In genomic region chr10:122782755-122783154, GRCm38 (mm10) we compare ENCODE assay signal across 8 mouse cellular contexts.
DNase-seq lines count a peak whose midpoint lies in the region; ATAC-seq and TF ChIP-seq lines count a peak whose summit lies in the region.

No protein-coding gene starts in this region.

- no peaks in the 10 kb centered on the region for H3K9me3 ChIP-seq in forebrain, embryonic 10.5 days
- no peaks in the 10 kb centered on the region for H3K9me3 ChIP-seq in forebrain, embryonic 12.5 days
- H3K9me3 ChIP-seq in heart, embryonic 12.5 days (replicated peaks): no peaks in the 10 kb centered on the region
- H3K9me3 ChIP-seq in kidney, postnatal 0 days (replicated peaks; ENCODE audit: low read length): no peaks in the 10 kb centered on the region
- no peaks in the 10 kb centered on the region for H3K9me3 ChIP-seq in midbrain, embryonic 16.5 days (replicated peaks; ENCODE audit: control insufficient read depth, low read length, poor library complexity, severe bottlenecking)

- no peak for ATAC-seq in forebrain, embryonic 12.5 days (ENCODE audit: low FRiP score)
- ATAC-seq in heart, embryonic 12.5 days (ENCODE audit: insufficient number of reproducible peaks, low FRiP score): peak; percentile 87
- ATAC-seq in kidney, postnatal 0 days (replicated peaks; ENCODE audit: low FRiP score, low read depth): peak; percentile 95
- ATAC-seq in midbrain, embryonic 16.5 days: peak; percentile 68

- DNase-seq in forebrain, embryonic 10.5 days (ENCODE audit: extremely low spot score, low spot score): no peak
- peak; percentile 76 for DNase-seq in cerebellum, adult 11-12 months
- DNase-seq in kidney, postnatal 0 days (ENCODE audit: low spot score): peak; percentile 96
- DNase-seq in spleen, adult 12 weeks (ENCODE audit: low spot score): no peak
- no peak for DNase-seq in right cerebral cortex, postnatal 25 days

- 37% methylated on average over 4 of the region's 4 CpGs for WGBS in forebrain, embryonic 10.5 days
- WGBS in forebrain, embryonic 12.5 days: 38% methylated on average over 4 of the region's 4 CpGs
- 39% methylated on average over 4 of the region's 4 CpGs for WGBS in heart, embryonic 12.5 days
- 17% methylated on average over 4 of the region's 4 CpGs for WGBS in kidney, postnatal 0 days
- 28% methylated on average over 3 of the region's 4 CpGs for WGBS in midbrain, embryonic 16.5 days

- no peaks in the 10 kb centered on the region for H3K36me3 ChIP-seq in forebrain, embryonic 10.5 days (replicated peaks)
- no peaks in the 10 kb centered on the region for H3K36me3 ChIP-seq in forebrain, embryonic 12.5 days (replicated peaks)
- no peaks in the 10 kb centered on the region for H3K36me3 ChIP-seq in heart, embryonic 12.5 days
- no peaks in the 10 kb centered on the region for H3K36me3 ChIP-seq in kidney, postnatal 0 days (ENCODE audit: insufficient read depth, low read length)
- H3K36me3 ChIP-seq in midbrain, embryonic 16.5 days (ENCODE audit: control insufficient read depth, insufficient read depth, low read length): no peaks in the 10 kb centered on the region

- no peak for TF ChIP-seq CTCF in kidney, postnatal 0 days (IDR thresholded peaks at IDR 0.05; ENCODE audit: low read depth)

- peaks cover 18% of the 10 kb centered on the region for H3K4me1 ChIP-seq in forebrain, embryonic 10.5 days
- peaks cover 8% of the 10 kb centered on the region for H3K4me1 ChIP-seq in forebrain, embryonic 12.5 days
- H3K4me1 ChIP-seq in heart, embryonic 12.5 days (replicated peaks): peaks cover 23% of the 10 kb centered on the region
- peaks cover 7% of the 10 kb centered on the region for H3K4me1 ChIP-seq in kidney, postnatal 0 days (replicated peaks; ENCODE audit: insufficient read depth, low read length)
- no peaks in the 10 kb centered on the region for H3K4me1 ChIP-seq in midbrain, embryonic 16.5 days (ENCODE audit: control insufficient read depth, insufficient read depth, low read length)

- H3K27me3 ChIP-seq in forebrain, embryonic 10.5 days (ENCODE audit: poor library complexity, severe bottlenecking): peaks cover 4% of the 10 kb centered on the region; the same call in 1 of the 2 replicates
- H3K27me3 ChIP-seq in forebrain, embryonic 12.5 days: no peaks in the 10 kb centered on the region
- H3K27me3 ChIP-seq in heart, embryonic 12.5 days (replicated peaks): no peaks in the 10 kb centered on the region
- H3K27me3 ChIP-seq in kidney, postnatal 0 days (ENCODE audit: insufficient read depth, low read length): no peaks in the 10 kb centered on the region
- H3K27me3 ChIP-seq in midbrain, embryonic 16.5 days (ENCODE audit: control insufficient read depth, insufficient read depth, low read depth, low read length): no peaks in the 10 kb centered on the region

- H3K4me2 ChIP-seq in forebrain, embryonic 12.5 days: no peak overlapping the region
- no peak overlapping the region for H3K4me2 ChIP-seq in heart, embryonic 12.5 days
- H3K4me2 ChIP-seq in kidney, postnatal 0 days (ENCODE audit: low read length): no peak overlapping the region
- H3K4me2 ChIP-seq in midbrain, embryonic 16.5 days (ENCODE audit: low read length): no peak overlapping the region

- no peak overlapping the region for H3K9ac ChIP-seq in forebrain, embryonic 12.5 days
- no peak overlapping the region for H3K9ac ChIP-seq in heart, embryonic 12.5 days
- H3K9ac ChIP-seq in kidney, postnatal 0 days (ENCODE audit: low read depth, low read length): no peak overlapping the region
- no peak overlapping the region for H3K9ac ChIP-seq in midbrain, embryonic 16.5 days (ENCODE audit: low read depth, low read length)

- H3K4me3 ChIP-seq in forebrain, embryonic 10.5 days: no peak overlapping the region
- H3K4me3 ChIP-seq in forebrain, embryonic 12.5 days (replicated peaks): no peak overlapping the region
- H3K4me3 ChIP-seq in heart, embryonic 12.5 days: no peak overlapping the region
- H3K4me3 ChIP-seq in kidney, postnatal 0 days (replicated peaks; ENCODE audit: low read depth, low read length): no peak overlapping the region
- no peak overlapping the region for H3K4me3 ChIP-seq in midbrain, embryonic 16.5 days (ENCODE audit: low read depth, low read length)

- H3K27ac ChIP-seq in forebrain, embryonic 10.5 days: 0 out of 2 replicates have a peak overlapping the region, but pooled peaks have one; percentile 44
- H3K27ac ChIP-seq in forebrain, embryonic 12.5 days: no peak overlapping the region
- peak overlapping the region; percentile 80 for H3K27ac ChIP-seq in heart, embryonic 12.5 days (ENCODE audit: poor library complexity, severe bottlenecking)
- H3K27ac ChIP-seq in kidney, postnatal 0 days: peak overlapping the region; percentile 31; the same call in 1 of the 2 replicates
- no peak overlapping the region for H3K27ac ChIP-seq in midbrain, embryonic 16.5 days (ENCODE audit: low read length)

Comparison
In these comparisons a context has a peak if more than half of its experiments do, and no peak if none do; other contexts are left out.
1. H3K27ac ChIP-seq: peak in forebrain, embryonic 10.5 days (single experiment), heart, embryonic 12.5 days (single experiment) and kidney, postnatal 0 days (single experiment); none in forebrain, embryonic 12.5 days (single experiment) and midbrain, embryonic 16.5 days (single experiment).
2. DNase-seq: peak in cerebellum, adult 11-12 months (single experiment) and kidney, postnatal 0 days (single experiment); none in forebrain, embryonic 10.5 days (single experiment), spleen, adult 12 weeks (single experiment) and right cerebral cortex, postnatal 25 days (single experiment).